Mouse (Mus musculus) CH12.LX (cell line): ENCODE results near the gene Btbd35f1.
"Not testable (repeated sequence)": the region's sequence is repeated elsewhere in the genome, so short reads cannot be mapped to it uniquely, and the experiment has no call there.

Experiments used
- CHD1 ChIP-seq: IDR thresholded peaks from 2 replicates; pipeline ENCODE4 v1.6.1; 2012; ENCODE audit warnings: low read depth, low read length, improper control_type of control experiment, inconsistent platforms
- EP300 ChIP-seq: IDR thresholded peaks from 2 replicates; pipeline ENCODE4 v1.6.1; 2011; ENCODE audit warnings: low read length, improper control_type of control experiment
- SIN3A ChIP-seq: IDR thresholded peaks from 2 replicates; pipeline ENCODE4 v1.6.1; 2012; ENCODE audit warnings: low read length, improper control_type of control experiment, inconsistent platforms

- not testable (repeated sequence) for TF ChIP-seq SIN3A, EP300, CHD1
These were observed 41.6 kb downstream of the Btbd35f1 start for GRCm38 (mm10) chrX:32601425-32601824.
